ENCODE assay signal across 11 mouse cellular contexts in the genomic region with DNA sequence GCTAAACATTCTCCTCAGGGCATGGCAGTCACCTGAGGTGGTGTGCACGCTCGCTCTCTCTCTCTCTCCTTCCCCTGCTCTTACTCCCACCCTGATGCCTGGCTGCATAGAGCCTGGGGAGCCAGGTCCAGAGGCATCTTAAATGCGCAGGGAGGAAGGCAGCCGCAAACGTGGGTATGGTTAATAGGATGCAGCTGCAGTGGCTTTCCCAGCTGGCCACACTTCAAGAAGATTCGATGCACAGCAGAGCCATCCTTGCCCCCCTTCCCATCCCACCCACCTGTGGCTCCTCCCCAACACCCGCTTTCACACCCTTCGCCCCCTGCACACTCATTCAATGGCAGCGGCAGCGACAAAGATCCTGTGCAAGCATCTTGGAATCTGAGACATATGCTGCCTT.
DNase-seq lines count a peak whose midpoint lies in the region; ATAC-seq and TF ChIP-seq lines count a peak whose summit lies in the region.
"Had no signal": no experiment of that assay in that cellular context is flagged by ENCODE, and none has a peak within 500 bp of the region (broad histone marks: within the 10 kb centered on the region; RNA-seq: fewer than 3 reads in every experiment).

No protein-coding gene starts in this region.

- H3K36me3 ChIP-seq in heart, embryonic 13.5 days, result no peaks in the 10 kb centered on the region
- H3K36me3 ChIP-seq in forebrain, embryonic 16.5 days (ENCODE audit: control insufficient read depth, insufficient read depth), result no peaks in the 10 kb centered on the region
- H3K36me3 ChIP-seq in midbrain, embryonic 14.5 days (ENCODE audit: control insufficient read depth, insufficient read depth, low read length), result no peaks in the 10 kb centered on the region

- ATAC-seq in heart, embryonic 13.5 days (ENCODE audit: extremely low read depth, insufficient number of reproducible peaks, low FRiP score, low TSS enrichment), result no peak
- ATAC-seq in forebrain, embryonic 16.5 days, result peak; percentile 57
- no peak for ATAC-seq in midbrain, embryonic 14.5 days (ENCODE audit: low FRiP score, low TSS enrichment)

- H3K4me2 ChIP-seq in heart, embryonic 13.5 days, result no peak overlapping the region
- no peak overlapping the region for H3K4me2 ChIP-seq in forebrain, embryonic 16.5 days (ENCODE audit: low read length)
- H3K4me2 ChIP-seq in midbrain, embryonic 14.5 days (ENCODE audit: low read length), result no peak overlapping the region; the same call in 1 of the 2 replicates

- H3K27ac ChIP-seq in heart, embryonic 13.5 days (replicated peaks), result peak overlapping the region; percentile 81
- H3K27ac ChIP-seq in forebrain, embryonic 16.5 days (ENCODE audit: low read length), result no peak overlapping the region
- 0 out of 2 replicates have a peak overlapping the region, but pooled peaks have one; percentile 6 for H3K27ac ChIP-seq in midbrain, embryonic 14.5 days (replicated peaks; ENCODE audit: low read depth, low read length)
- no peak overlapping the region for H3K27ac ChIP-seq in gastrocnemius, adult 2 months
- H3K27ac ChIP-seq: liver, embryonic 14.5 days had no signal

- no peaks in the 10 kb centered on the region for H3K27me3 ChIP-seq in heart, embryonic 13.5 days (replicated peaks)
- no peaks in the 10 kb centered on the region for H3K27me3 ChIP-seq in forebrain, embryonic 16.5 days (replicated peaks; ENCODE audit: control insufficient read depth, insufficient read depth, low read length)
- H3K27me3 ChIP-seq in midbrain, embryonic 14.5 days (ENCODE audit: control insufficient read depth, insufficient read depth, low read length), result no peaks in the 10 kb centered on the region

- DNase-seq in heart, adult 18-20 months, result no peak
- peak; percentile 30 for DNase-seq in MN1 (ENCODE audit: low spot score)
- DNase-seq in midbrain, embryonic 14.5 days, result no peak
- DNase-seq in gastrocnemius, adult 2 months, result no peak
- no peak for DNase-seq in yolk sac, embryonic 10.5 days (ENCODE audit: low spot score)
- no peak for DNase-seq in adrenal gland, adult 8-10 months
- DNase-seq: B cell, adult 2 months; heart, postnatal 36 days had no signal

- WGBS in heart, embryonic 13.5 days, result 60% methylated on average over 10 of the region's 10 CpGs
- WGBS in forebrain, embryonic 16.5 days, result 39% methylated on average over 10 of the region's 10 CpGs
- 24% methylated on average over 10 of the region's 10 CpGs for WGBS in midbrain, embryonic 14.5 days

- H3K4me1 ChIP-seq in heart, embryonic 13.5 days, result peaks cover 88% of the 10 kb centered on the region
- H3K4me1 ChIP-seq in forebrain, embryonic 16.5 days (replicated peaks; ENCODE audit: control insufficient read depth, insufficient read depth, low read length), result peaks cover 21% of the 10 kb centered on the region
- peaks cover 32% of the 10 kb centered on the region for H3K4me1 ChIP-seq in midbrain, embryonic 14.5 days (ENCODE audit: control insufficient read depth, insufficient read depth, low read length)

- intact Hi-C loops in gastrocnemius, adult 2 months (cut with DNase I), result no loop called here

- TF ChIP-seq CTCF in gastrocnemius, adult 2 months (IDR thresholded peaks at IDR 0.05), result no peak

- H3K9me3 ChIP-seq in heart, embryonic 13.5 days, result no peaks in the 10 kb centered on the region
- no peaks in the 10 kb centered on the region for H3K9me3 ChIP-seq in forebrain, embryonic 16.5 days (ENCODE audit: control insufficient read depth, low read length)
- no peaks in the 10 kb centered on the region for H3K9me3 ChIP-seq in midbrain, embryonic 14.5 days (ENCODE audit: control insufficient read depth, low read length)

- no peak overlapping the region for H3K4me3 ChIP-seq in heart, embryonic 13.5 days
- no peak overlapping the region for H3K4me3 ChIP-seq in forebrain, embryonic 16.5 days (replicated peaks; ENCODE audit: low read length)
- H3K4me3 ChIP-seq in midbrain, embryonic 14.5 days (replicated peaks; ENCODE audit: low read depth, low read length), result no peak overlapping the region
- H3K4me3 ChIP-seq in gastrocnemius, adult 2 months, result no peak overlapping the region

- peak overlapping the region; percentile 37 for H3K9ac ChIP-seq in heart, embryonic 13.5 days
- H3K9ac ChIP-seq in forebrain, embryonic 16.5 days (replicated peaks; ENCODE audit: low read depth, low read length), result peak overlapping the region; percentile 5; the same call in 1 of the 2 replicates
- peak overlapping the region; percentile 9; the same call in 1 of the 2 replicates for H3K9ac ChIP-seq in midbrain, embryonic 14.5 days (replicated peaks; ENCODE audit: low read length)

Comparison
In these comparisons a context has a peak if more than half of its experiments do, and no peak if none do; other contexts are left out.
1. H3K27ac ChIP-seq: peak in heart, embryonic 13.5 days (single experiment) and midbrain, embryonic 14.5 days (single experiment); none in forebrain, embryonic 16.5 days (single experiment) and gastrocnemius, adult 2 months (single experiment).
2. Peak in every context shown above with its lines, with median percentiles within 50 percentile points of each other: H3K9ac ChIP-seq.